Mouse (Mus musculus): ENCODE data around the gene Chil1. TPM values are rescaled to one million over a fixed set of nuclear protein-coding genes. Genes with fewer than 3 reads are reported as not detected.

Chil1 gene
- total RNA-seq, 2 experiments from 2014 or later: 0.53 to 0.55 TPM

DNA sequence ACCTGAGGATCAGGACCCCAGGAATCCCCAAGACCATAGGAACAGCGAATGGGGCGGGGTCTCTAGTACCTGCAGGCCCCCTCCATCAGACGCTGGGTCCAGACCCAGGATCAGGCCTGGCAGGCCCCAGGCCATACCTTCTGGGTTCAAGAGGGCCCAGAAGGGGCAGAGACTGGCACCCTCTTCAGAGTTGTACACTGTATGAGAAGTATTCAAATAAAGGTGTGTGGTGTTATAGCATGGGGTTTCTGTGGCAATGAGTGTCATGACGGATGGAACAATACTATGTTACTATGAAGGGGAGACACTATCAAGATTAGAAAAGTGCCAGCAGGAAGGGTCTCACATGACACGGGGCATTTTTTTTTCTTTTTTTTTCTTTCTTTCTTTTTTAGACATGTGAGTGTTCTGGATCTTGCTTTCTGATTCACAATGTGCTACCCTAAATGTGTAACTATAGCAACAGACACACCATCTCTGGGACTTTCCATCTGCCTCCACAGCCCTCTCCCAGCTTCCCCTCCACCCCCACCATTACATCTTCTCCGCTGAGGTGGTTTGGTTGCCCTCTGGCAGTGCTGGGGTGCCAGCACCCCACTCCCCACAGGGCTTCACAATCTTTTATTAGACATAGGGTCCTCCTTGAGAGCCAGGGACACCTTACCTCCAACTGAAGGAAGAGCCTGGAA is 19.2 kb downstream of the Chil1 start:
- intact Hi-C loops (cut with DNase I): loop anchor here (5.0 to 10.0 kb wide), 3 partner anchors 79 to 146 kb away; partner anchors contain the start of gene Ppfia4

DNA sequence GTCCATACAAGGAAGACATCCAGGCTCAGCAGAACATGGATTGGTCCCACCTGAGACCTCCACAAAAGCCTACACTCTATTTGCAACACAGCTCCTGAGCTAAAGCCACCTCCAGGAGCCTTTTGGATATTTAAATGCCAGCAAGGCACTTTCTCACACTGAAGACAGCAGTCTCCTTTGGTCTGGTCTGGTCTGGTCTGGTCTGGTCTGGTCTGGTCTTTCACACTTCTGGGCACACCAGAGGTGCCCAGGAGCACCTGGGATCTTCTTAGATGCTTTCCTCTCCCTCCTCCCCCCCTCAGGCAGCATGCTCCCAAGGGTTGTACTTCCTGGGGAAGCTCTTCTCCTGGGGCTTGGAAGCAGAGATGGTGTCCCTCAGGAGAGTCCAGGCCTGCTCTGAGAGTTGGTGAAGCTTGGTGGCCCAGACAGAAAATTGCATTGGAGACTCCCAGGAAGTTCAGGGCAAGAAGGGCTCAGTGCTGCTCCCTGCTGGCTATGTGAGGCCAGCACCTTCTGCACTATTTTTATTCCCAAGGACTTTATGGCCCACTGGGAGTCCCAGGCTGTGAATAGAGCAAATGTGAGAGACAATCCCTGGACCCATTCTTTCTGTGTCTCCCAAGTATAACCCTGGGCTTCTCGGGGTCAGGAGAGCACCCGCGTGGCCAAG is 19.9 kb downstream of the Chil1 start:
- peak; percentile 71 to 83 for DNase-seq
- intact Hi-C loops (cut with DNase I): loop anchor here (2.0 to 10.0 kb wide), 4 partner anchors 49 to 147 kb away; partner anchors contain the start of gene Ppfia4

More for the DNA sequence above, 19.2 kb downstream of the Chil1 start:
- DNase-seq: no peak

DNA sequence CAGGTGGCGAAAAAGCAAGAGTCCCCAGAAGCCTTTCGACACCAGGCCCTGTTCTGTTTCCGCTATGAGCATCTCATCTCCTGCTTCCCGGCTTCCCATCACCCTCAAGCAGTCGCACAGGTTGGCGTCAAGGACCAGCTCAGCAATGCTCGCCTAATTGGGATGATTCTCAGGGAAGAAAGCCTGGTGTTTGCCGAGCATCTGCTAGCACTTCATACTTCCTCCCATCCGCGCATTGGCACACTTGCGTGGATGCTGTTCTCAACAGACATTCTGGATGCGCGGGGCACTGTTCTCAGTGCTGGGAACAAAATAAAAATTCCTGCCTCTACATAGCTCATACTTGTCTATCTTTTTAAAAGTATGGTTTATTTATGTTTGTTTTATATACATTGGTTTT is 22.3 kb downstream of the Chil1 start:
- intact Hi-C loops (cut with DNase I): loop anchor here (5.0 to 10.0 kb wide), 3 partner anchors 82 to 149 kb away; partner anchors contain the start of gene Ppfia4
- no peak for DNase-seq

DNA sequence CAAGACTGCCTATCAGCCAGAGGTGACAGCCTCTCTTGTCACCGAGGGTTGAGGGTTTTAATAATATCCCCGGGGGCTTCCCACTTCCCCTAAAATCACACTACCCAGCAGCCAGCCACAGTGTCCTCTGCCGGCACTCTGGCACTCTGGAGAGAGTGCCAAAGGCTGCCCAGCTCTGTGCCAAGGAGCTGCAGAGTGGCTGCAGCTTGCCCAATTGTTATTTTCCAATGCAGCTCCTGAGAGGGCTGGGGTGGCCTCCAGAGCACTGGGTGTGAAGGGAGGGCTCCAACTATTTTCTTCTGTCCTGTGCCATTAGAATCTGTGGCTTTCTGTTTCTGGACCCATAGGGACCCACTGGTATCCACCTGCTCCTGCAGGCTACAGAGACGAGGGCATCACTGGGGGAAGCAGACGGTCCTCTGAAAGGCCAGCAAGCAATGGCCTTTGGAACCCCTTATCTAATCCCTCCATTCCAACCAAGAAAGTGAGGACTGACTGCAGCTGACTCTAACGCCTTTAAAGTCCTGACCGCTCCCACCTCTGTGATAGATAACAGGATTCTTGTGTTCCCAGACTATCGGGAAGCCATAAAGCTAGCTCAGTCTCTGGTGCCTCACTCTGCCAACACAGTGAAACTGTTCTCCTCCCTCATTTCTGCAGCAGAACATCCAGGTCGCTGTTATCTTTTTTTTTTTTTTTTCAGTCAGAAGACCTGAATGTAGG is 23.5 kb downstream of the Chil1 start:
- DNase-seq: peak; percentile 57 to 62
- intact Hi-C loops (cut with DNase I): loop anchor here (10.0 kb wide), 1 partner anchor 151 kb away; no protein-coding TSS in a partner anchor

DNA sequence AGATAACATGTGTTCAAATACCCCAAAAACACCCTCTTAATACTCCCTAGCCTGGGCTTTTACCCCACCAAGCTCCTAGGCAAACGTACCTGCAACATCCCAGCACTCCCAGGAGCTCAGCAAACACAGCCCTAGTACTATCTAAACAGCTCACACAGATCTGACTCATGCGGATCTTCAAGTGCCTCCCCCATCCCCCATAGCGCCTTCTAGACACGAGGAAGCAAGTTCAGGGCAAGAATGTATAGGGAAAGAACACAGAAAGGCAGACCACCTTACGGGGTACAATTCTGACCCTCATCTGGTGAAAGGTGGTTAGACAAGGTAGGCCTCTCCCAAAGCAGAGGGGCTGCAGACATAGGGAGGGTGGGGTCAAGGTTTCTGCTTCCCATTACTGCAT is 24.1 kb downstream of the Chil1 start:
- intact Hi-C loops (cut with DNase I): loop anchor here (10.0 kb wide), 1 partner anchor 151 kb away; no protein-coding TSS in a partner anchor
- DNase-seq: no peak

DNA sequence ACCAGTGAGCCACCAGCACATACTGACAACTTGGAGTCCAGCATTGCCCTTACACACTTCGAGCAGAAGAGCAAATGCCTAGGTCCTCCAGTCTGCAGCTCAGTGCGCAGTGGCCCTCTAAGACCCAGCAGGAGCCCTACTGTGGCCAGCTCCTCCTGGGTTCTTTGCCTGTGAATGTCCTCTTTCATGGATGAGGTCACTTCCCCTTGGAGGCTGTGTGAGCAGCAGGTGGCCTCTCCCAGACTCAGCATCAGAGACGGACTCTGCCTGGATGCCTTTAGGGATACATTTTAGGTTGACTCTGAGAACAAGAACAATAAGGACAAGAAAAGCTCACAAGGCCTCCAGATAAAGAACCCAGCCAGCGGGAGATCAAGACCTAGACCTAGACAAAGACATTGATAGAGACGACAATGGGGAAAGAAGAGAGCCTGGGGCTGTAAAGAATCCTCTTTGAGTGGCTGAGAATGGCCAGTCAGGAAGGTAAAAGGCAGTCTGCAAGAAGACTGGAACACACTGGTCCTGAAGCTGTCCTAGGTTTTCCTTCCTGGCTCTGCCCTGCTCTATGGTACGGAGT is 28.3 kb downstream of the Chil1 start:
- intact Hi-C loops (cut with DNase I): no loop called here
- DNase-seq: no peak

DNA sequence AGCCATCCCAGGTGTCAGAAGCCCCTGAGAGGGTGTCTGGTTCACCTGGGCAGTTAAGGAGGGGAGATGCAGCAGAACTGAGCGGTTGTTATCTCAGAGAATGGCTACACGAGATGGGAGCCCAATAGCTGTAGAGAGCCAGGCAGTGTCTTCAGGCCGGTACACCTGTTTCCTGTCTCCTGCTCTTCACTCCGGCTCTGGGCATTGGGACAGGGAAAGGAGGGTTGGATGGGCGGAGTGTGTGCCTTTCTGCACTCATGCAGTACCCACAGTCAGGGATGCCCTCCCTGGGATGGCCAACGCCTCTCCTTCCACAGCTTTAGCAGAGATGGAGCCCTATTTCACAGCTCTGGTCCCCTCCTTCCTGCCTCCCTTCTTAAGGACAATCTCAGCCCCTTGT is 29.1 kb downstream of the Chil1 start:
- no peak for DNase-seq
- intact Hi-C loops (cut with DNase I): no loop called here

DNA sequence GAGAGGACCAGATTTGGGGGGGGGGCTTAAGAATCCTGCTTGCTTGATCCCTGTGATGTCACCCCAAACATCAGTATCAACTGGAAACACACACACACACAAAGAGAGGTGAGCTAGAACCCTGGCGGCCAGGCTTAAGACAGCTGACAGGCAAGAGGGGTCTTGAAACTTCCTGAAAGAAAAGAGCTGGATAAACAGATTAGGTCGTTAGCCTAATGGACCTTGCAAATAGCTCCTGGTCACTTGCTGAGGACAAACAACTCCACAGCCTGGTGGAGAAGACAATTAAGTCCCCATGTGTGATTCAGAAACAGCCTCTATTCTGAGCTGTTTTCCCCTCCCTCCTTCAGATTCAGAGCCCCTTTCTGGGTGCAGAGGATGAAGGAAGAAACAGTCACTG is 29.7 kb downstream of the Chil1 start:
- DNase-seq: no peak
- intact Hi-C loops (cut with DNase I): no loop called here

DNA sequence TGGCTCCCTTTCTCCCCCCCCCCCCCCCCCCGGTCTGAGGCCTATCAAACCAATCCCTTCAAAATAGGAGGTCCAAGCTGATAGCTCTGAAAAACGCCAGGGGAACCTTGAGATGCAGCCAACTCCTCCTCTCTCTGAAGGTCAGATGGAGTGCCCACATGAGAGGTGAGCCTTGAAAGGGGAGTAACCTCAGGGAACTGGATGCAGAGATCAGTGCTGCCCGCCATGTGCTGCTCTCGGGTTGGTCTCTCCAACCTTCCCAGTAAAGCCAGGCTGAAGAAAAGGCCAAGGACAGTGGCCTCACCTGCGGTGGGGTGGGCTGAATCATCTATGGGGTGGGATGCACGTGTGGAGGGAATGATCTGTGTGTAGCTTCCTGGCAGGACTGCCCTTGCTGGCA is 30.4 kb downstream of the Chil1 start:
- intact Hi-C loops (cut with DNase I): no loop called here
- no peak for DNase-seq

DNA sequence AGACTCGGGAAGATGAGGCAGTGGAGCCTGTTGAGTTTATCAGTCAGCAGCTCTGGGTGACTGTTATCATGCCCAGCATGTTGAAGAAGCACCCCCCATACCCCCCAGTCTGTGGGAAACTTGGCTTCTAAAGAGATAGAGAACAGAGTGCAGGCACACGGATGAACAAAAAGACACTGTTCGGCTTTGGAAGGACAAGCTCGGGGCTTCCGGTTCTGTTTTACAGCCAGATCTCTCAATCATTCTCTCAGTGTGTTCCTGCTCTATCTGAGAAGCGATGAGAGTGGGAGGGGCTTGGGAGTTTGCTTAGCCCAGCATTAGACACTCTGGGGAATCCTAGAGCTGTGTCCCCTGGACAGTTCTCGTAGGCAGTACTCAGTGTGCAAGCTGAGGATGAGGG is 31.4 kb downstream of the Chil1 start:
- intact Hi-C loops (cut with DNase I): no loop called here
- peak; percentile 34 to 45 for DNase-seq

DNA sequence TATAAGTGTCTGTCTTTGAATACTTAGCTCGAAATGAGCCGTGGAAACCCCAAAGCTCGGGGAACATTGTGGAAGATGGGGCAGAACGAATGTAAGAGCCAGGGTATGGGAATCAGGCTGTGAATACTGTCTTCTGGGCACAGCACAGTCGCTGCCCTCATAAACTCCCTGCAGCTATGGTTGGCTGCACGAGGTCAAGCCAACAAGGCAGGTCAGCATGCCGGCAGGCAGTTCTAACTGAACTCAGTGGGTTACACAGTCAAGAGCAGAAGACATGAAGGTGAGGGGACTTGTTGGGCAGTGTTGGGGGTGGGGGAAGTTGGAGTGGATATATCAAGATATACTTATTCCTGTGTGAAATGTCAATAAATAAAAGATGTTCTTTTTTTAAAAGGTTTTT is 33.1 kb downstream of the Chil1 start:
- no peak for DNase-seq
- intact Hi-C loops (cut with DNase I): no loop called here

DNA sequence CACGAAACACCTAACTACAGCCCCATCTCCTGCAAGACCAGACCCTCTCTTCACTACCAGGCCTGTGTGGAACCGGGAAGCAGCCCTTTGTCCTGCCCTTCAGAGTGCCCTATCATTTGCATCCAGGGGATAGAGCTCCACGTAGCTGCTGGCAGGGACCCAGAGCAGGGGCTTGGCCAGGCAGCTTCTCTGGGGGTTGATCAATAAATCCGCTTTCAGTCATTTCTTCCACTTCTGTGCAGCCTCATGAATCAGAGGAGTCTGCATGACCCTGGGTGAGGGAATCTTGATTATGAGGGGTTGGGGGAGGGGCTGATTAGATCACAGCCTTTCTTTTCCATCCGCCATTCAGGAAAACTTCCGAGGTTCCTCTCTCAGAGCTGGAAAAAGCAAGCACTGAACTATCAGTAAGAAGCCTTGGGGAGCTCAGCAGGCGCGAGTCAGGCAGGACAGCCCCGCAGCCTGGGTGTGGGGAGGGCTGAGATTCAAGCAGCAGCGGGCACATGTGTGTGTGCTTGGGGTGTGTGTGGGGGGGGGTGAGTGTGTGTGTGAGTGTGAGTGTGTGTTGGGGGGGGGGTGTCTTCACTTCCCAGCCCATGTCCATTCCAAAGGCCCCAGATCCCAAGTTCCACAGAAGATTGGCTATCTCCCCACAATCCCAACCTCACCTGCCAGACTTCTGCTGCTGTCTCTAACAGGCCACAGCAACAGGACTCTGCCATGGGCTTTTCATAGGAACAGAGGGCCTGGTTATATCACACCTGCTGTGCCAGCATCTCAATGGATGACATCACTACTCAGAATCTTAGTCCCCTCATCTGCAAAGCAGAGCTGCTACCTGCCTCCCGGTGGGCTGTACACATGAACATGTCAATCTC is 34.0 kb downstream of the Chil1 start:
- intact Hi-C loops (cut with DNase I): no loop called here

DNA sequence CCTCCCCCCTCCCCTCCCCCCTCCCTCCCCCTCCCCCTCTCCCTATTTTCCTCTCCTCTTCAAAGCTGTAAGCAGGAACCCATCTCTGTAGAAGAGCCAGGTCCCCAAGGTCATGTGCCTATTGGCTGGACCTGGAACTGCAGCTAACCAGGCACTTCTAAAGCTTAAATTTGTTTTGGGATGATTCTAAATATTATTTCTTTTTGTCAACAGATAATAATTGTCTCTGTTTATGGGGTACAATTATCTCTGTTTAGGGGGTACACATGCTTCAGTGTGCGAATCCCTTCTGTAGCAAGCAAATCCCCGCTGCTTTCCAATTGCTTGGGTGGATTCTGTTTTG is 34.6 kb downstream of the Chil1 start:
- no peak for DNase-seq
- intact Hi-C loops (cut with DNase I): no loop called here

More for the DNA sequence above, 34.0 kb downstream of the Chil1 start:
- no peak for DNase-seq

DNA sequence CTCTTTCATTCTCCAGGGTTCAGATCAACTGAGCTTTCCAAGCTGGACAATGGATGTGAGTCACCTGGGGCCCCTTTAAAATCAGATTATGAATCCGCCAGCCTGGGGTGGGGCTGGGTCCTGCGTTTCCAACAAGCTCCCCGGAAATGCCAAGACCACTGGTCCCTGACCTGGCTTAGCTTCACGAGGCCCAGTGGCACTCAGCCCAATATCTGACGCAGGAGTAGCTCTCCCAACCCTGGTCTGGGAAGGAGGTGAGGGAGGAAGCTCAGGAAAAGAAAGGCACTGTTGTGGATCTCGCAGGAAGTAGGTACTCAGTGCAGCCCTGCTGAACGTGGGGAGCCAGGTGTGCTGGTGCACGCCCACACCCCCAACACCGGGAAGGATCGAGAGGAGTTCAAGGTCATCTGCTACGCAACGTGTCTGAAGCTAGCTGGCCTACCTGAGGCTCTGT is 35.1 kb downstream of the Chil1 start:
- peak; percentile 32 to 49 for DNase-seq
- intact Hi-C loops (cut with DNase I): no loop called here

DNA sequence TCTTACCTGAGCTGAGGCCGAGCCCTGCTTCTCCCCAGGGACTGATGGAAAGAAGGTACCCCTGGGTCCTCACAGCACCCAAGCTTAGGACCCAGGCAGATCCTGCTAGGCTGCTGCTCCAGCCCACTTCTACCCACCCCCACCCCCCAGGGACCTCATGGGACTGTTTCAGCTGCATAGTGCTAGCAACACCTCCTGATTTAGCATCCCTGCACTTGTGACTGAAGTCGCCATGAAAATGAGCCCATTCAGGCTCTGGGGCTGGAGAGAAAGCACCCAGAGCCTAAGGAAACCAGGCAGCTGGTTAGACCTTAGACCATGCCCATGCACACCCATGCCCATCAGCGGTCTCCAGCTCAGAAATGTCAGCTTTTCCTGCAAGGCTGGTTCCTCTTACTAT is 36.0 kb downstream of the Chil1 start:
- intact Hi-C loops (cut with DNase I): no loop called here
- DNase-seq: no peak

DNA sequence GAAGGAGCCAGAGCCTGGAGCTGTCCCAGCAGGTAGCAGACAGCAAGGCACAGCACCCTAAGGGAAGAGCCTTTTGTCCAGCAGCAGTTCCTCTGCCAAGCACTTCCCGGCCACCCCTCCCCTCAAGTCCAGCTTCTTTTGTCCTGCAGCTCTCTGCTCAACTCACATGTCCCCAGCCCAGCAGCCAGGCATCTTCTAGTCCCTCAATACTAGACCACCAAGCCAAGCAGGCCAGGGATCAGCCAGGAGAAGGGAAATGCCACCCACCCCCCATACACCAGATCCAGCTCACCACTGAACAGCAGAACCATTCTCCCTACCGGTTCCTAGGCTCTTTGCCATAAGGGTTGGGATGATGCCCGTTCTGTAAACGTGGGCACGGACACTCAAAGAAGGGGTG is 37.6 kb downstream of the Chil1 start:
- intact Hi-C loops (cut with DNase I): no loop called here
- DNase-seq: no peak

DNA sequence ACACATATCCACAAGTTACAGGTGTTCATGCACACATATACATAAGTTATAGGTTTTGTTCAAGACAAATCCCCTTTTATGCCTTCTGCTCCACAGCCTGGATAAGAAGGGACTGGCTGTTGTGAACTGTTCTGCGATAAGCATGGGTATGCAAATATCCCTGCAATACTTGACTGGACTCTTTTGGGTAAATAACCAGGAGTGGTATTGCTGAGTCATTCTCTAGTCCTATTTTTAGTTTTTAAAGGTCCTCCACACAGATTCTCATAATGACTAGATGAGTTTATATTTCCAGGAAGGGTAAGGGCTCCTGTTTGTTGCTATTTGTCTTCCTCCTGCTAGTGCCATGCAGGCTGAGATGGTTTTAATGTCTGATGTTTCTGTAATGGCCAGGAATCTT is 39.2 kb downstream of the Chil1 start:
- intact Hi-C loops (cut with DNase I): no loop called here
- DNase-seq: no peak

DNA sequence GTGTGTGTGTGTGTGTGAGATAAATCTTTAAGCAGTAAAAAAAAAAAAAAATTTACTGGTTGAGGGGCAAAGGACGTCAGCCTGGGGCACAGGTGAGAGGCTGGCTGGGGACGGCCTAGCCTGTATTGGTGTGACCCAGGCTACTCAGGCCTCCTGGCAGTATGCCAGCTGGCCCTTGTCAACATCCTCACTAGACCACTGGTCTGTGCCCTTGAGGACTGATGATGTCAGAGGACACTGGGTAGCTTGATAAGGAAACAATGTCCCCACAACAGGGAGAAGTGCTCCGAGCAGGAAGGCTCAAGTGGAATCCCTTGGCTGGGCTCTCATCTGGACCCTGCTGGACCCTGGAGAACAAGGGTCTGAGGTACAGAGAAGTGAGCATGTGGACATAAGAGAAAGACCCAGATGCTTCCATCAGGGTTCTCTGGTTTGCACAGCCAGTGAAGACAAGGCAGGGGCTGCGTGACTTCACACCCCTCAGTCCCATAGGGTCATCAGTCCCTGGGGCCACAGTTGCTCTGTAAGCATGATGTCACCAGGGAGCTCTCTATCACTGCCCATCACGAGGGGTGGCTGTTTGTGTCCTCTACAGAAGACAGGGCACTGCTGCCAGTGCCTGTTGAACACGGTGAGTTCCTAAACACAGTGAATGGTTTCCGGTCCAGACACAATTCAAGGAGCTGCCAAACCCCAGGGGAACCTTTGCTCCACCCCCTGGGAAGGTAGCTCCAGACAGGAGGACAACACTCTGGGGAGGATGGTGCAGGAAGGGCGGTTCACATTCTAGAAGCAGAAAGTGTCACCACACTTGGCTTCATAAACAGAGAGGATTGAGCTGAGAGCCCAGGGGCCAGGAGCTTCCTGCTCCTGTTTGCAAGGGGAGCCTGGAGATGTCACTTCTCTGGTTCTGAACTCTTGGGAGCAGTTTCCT is 40.4 kb downstream of the Chil1 start:
- intact Hi-C loops (cut with DNase I): no loop called here
- DNase-seq: peak; percentile 83 to 86

DNA sequence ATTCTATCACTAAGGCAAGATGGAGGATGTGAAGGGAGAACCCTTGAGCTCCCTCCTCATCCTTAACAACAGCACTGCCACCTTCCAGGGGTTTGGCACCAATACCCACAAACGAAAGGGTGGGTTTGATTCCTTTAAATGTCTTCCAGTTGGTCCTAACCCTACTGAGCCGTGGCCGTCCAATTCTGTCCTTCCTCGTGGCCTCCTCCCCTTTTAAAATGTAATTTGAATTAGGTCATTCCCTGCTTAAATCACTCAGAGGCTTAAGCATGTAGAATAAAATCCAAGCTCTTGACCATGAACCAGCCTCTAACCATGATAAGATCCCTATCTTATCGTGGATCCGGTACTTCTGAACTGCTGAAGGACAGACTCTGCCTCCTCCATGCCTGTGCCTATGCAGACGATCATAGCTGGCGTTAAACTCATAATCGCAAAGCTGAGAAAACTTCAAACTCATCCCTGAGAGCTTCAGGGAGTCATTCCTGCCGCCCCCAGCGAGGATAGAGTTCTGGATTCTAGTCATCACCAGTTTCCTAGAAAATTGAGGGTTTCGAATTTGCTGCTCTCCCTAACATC is 42.8 kb downstream of the Chil1 start:
- no peak for DNase-seq
- intact Hi-C loops (cut with DNase I): no loop called here
